Mouse (Mus musculus): ENCODE data around the gene Tmem273. TPM values are rescaled to one million over a fixed set of nuclear protein-coding genes. Genes with fewer than 3 reads are reported as not detected.

Gene Tmem273
- polyA plus RNA-seq, 1 experiment from 2014 or later: 0.53 TPM

DNA sequence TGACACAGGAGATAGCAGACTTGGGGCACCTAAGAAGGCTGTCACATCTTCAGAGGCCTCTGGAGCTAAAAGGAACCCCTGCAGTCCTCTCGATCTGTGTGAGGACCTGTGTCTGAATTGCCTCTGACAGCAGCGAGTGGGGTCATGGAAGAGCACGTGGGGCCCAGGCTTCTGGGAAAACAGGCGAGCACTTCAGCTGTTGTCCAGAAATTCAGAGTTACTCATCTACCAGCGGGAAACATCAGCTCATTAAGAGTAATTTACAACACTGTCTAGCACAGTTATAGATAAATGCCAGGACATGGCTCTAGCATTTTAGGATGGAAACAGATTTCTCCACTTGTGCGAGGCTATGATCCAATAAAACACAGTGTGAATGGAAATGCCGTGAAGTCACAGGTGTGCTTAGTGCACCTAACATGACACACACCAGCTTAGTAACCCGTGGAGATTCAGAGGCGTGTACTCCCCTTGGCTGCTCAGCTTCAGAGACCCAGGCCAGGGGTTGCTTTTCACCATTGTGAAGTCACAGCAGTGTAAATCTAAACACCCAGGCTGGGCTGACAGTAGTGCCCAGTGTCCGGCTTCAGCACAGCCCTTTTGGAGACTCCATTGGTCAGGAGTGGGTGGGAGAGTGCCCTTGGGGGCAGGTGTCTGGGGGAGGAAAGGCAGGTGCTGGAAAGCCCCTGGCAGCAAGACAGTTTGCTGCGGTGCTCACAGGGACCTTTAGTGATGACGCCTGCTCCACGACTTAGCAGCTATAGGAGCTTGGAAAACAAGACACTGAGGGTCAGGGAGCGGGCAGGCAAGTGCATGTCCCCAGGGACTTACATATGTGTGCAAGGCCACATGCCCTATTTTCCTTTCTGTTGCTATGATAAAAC is 38.7 kb downstream of the Tmem273 start:
- no peaks in the 10 kb centered on the region for H3K27me3 ChIP-seq (ENCODE audit: control insufficient read depth, insufficient read depth, low read length)
- no peak overlapping the region for H3K4me3 ChIP-seq (ENCODE audit: control insufficient read depth in 1 of 2, insufficient read depth in 1 of 2, low read depth in 1 of 2, low read length in 2 of 2)
- no peak overlapping the region for H3K4me2 ChIP-seq (ENCODE audit: low read length)
- no peak overlapping the region for H3K27ac ChIP-seq (replicated peaks in 1 of 2; ENCODE audit: control insufficient read depth in 1 of 2, insufficient read depth in 1 of 2, low read depth in 2 of 2, low read length in 2 of 2)
- H3K9me3 ChIP-seq (ENCODE audit: control insufficient read depth, low read length): no peaks in the 10 kb centered on the region
- ATAC-seq (ENCODE audit: insufficient number of reproducible peaks, insufficient read depth, low FRiP score, low read depth): no peak
- no peaks in the 10 kb centered on the region for H3K36me3 ChIP-seq (ENCODE audit: control insufficient read depth, insufficient read depth, low read length)
- H3K4me1 ChIP-seq (ENCODE audit: control insufficient read depth in 2 of 2, insufficient read depth in 2 of 2, low read length in 2 of 2): peaks cover 17 to 20% of the 10 kb centered on the region in 2 experiments
- H3K9ac ChIP-seq (ENCODE audit: low read length): no peak overlapping the region
- WGBS: 56% methylated on average over 14 of the region's 14 CpGs

DNA sequence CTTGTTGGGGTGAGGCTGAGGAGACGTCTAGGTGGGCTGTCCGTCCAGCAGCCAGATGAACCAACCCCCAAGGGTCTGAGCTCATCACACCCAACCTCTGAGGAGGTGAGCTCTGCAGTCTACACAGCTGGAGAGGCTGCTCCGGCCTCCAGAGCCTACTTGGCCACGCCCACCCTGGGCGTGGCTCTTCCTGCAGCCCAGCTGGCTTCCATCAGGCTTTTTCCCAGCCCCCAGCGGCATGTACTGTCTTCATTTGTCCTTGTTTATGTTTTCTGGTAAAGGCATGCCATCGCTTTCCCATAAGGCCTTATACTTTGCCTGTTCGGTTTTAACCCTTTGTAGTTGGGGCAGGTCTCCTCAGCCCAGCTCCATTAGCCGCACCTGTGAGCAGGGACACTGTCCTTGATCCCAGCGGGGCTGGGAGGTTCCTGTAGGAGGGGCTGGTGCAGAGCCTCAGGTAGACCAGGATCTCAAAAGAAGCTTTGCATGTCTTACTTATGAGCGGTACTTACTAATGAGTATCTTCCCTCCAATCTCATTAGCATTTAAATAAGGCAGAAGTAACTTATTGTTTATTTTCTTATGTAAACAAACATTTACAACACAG is 39.8 kb downstream of the Tmem273 start:
- Histone ChIP-seq H3K36me3 (ENCODE audit: control insufficient read depth, insufficient read depth, low read length) (no peaks in the 10 kb centered on the region), H3K27ac (replicated peaks in 1 of 2; ENCODE audit: control insufficient read depth in 1 of 2, insufficient read depth in 1 of 2, low read depth in 2 of 2, low read length in 2 of 2) (no peak overlapping the region), H3K4me1 (ENCODE audit: control insufficient read depth in 2 of 2, insufficient read depth in 2 of 2, low read length in 2 of 2) (peaks cover 17 to 20% of the 10 kb centered on the region in 2 experiments), H3K4me2 (ENCODE audit: low read length) (peak overlapping the region; percentile 48), H3K27me3 (ENCODE audit: control insufficient read depth, insufficient read depth, low read length) (no peaks in the 10 kb centered on the region), H3K4me3 (ENCODE audit: control insufficient read depth in 1 of 2, insufficient read depth in 1 of 2, low read depth in 1 of 2, low read length in 2 of 2) (peak overlapping the region in 1 of 2 experiments; percentile 15; a peak in 1 of 4 replicates), H3K9ac (ENCODE audit: low read length) (no peak overlapping the region), H3K9me3 (ENCODE audit: control insufficient read depth, low read length) (peaks cover 4% of the 10 kb centered on the region; the same call in 1 of the 2 replicates)
- WGBS: 11% methylated on average over 11 of the region's 11 CpGs
- ATAC-seq (ENCODE audit: insufficient number of reproducible peaks, insufficient read depth, low FRiP score, low read depth): peak; percentile 65

DNA sequence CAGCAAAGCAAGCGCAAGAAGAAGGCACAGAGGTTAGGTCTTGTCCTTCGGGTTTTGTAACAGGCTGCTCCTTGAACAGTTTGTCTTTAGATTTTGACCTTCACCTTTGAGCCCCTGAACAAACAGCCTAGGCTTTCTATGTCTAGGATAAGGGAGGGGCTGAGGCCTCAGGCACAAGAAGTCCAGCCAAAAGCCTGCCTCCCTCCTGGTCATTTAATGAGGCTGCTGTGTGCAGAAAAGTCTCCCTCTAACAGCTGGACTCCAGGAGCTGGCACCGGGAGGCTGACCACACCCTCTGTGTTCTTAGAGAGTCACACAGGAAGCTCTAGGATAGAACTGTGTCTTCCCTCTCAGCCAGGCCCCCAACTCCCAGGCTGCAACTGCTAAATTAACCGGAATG is 41.4 kb downstream of the Tmem273 start:
- no peak overlapping the region for H3K4me2 ChIP-seq (ENCODE audit: low read length)
- no peak overlapping the region for H3K9ac ChIP-seq (ENCODE audit: low read length)
- ATAC-seq (ENCODE audit: insufficient number of reproducible peaks, insufficient read depth, low FRiP score, low read depth): no peak
- peaks cover 4% of the 10 kb centered on the region; the same call in 1 of the 2 replicates for H3K9me3 ChIP-seq (ENCODE audit: control insufficient read depth, low read length)
- H3K36me3 ChIP-seq (ENCODE audit: control insufficient read depth, insufficient read depth, low read length): no peaks in the 10 kb centered on the region
- H3K4me3 ChIP-seq (ENCODE audit: control insufficient read depth in 1 of 2, insufficient read depth in 1 of 2, low read depth in 1 of 2, low read length in 2 of 2): no peak overlapping the region
- WGBS: 63% methylated on average over 4 of the region's 4 CpGs
- H3K4me1 ChIP-seq (ENCODE audit: control insufficient read depth in 2 of 2, insufficient read depth in 2 of 2, low read length in 2 of 2): peaks cover 17 to 20% of the 10 kb centered on the region in 2 experiments
- H3K27ac ChIP-seq (replicated peaks in 1 of 2; ENCODE audit: control insufficient read depth in 1 of 2, insufficient read depth in 1 of 2, low read depth in 2 of 2, low read length in 2 of 2): no peak overlapping the region
- H3K27me3 ChIP-seq (ENCODE audit: control insufficient read depth, insufficient read depth, low read length): no peaks in the 10 kb centered on the region

DNA sequence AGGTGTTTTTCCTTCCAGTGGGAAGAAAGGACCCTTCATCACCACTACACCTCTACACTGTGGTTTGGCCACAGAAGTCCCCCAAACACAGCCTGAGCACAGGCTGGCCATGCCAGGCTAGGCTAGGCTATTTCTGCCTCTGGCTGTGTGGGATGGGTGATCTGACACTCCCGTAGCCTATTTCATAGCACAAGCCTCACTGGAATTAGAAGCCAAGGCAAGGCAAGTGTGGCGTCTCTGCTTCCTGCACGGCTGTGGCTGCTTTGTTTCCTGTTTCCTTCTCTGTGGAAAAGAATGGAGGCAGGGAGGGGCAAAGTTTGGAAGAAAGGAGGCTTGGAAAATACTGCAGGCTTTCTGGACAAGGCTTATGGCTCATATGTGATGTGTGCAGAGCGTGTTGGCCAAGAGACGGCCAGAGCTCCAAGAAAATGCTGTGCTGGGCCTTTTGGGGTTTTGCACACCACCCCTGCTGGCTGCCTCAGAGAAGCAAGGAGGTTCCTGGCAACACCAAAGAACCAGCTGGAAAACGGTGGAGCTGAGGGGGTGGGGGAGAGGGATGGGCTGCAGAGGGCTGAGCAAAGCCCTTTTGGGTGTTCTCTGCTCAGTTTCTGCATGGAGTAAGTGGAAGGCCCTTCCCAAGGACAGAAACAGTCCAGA is 42.4 kb downstream of the Tmem273 start:
- H3K27me3 ChIP-seq (ENCODE audit: control insufficient read depth, insufficient read depth, low read length): no peaks in the 10 kb centered on the region
- H3K4me1 ChIP-seq (ENCODE audit: control insufficient read depth in 2 of 2, insufficient read depth in 2 of 2, low read length in 2 of 2): peaks cover 17 to 20% of the 10 kb centered on the region in 2 experiments
- H3K36me3 ChIP-seq (ENCODE audit: control insufficient read depth, insufficient read depth, low read length): no peaks in the 10 kb centered on the region
- WGBS: 52% methylated on average over 6 of the region's 6 CpGs
- H3K27ac ChIP-seq (replicated peaks in 1 of 2; ENCODE audit: control insufficient read depth in 1 of 2, insufficient read depth in 1 of 2, low read depth in 2 of 2, low read length in 2 of 2): 0 out of 4 replicates have a peak overlapping the region, but pooled peaks of 1 of the 2 experiments have one; percentile 8
- H3K9ac ChIP-seq (ENCODE audit: low read length): no peak overlapping the region
- no peak overlapping the region for H3K4me3 ChIP-seq (ENCODE audit: control insufficient read depth in 1 of 2, insufficient read depth in 1 of 2, low read depth in 1 of 2, low read length in 2 of 2)
- ATAC-seq (ENCODE audit: insufficient number of reproducible peaks, insufficient read depth, low FRiP score, low read depth): no peak
- peaks cover 4% of the 10 kb centered on the region; the same call in 1 of the 2 replicates for H3K9me3 ChIP-seq (ENCODE audit: control insufficient read depth, low read length)
- H3K4me2 ChIP-seq (ENCODE audit: low read length): no peak overlapping the region

DNA sequence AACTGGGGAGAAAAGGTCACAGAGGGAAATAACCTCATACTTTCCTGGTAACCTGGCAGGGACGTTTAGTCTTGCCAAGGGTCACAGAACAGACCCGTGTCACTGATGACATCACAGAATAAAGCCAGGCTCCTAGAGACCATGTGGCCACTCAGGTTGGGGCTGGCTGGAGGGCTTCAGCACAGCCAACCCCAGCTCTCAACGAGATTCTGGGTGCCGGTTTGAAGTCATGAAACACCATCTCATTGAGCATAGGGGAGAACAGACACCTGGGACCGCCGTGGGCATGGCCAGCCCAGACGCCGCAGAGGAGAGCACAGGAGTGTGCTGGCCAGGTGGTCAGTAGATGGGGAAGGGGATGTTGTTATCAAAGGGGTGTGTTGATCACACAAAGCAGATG is 48.1 kb downstream of the Tmem273 start, which contains the start of gene Fam170b:
TSS of gene Fam170b (plus strand) at position 116 of the 400 bp plus-strand sequence.
- ATAC-seq (ENCODE audit: insufficient number of reproducible peaks, insufficient read depth, low FRiP score, low read depth): no peak
- Histone ChIP-seq H3K27ac (replicated peaks in 1 of 2; ENCODE audit: control insufficient read depth in 1 of 2, insufficient read depth in 1 of 2, low read depth in 2 of 2, low read length in 2 of 2) (no peak within 1 kb of the TSS), H3K4me2 (ENCODE audit: low read length) (no peak within 1 kb of the TSS), H3K4me3 (ENCODE audit: control insufficient read depth in 1 of 2, insufficient read depth in 1 of 2, low read depth in 1 of 2, low read length in 2 of 2) (no peak within 1 kb of the TSS), H3K9ac (ENCODE audit: low read length) (no peak within 1 kb of the TSS), H3K4me1 (ENCODE audit: control insufficient read depth in 2 of 2, insufficient read depth in 2 of 2, low read length in 2 of 2) (peaks cover 0 to 2% of the 10 kb centered on the region in 2 experiments; a peak in 1 of 4 replicates), H3K9me3 (ENCODE audit: control insufficient read depth, low read length) (peaks cover 4% of the 10 kb centered on the region; the same call in 1 of the 2 replicates), H3K36me3 (ENCODE audit: control insufficient read depth, insufficient read depth, low read length) (no peaks in the 10 kb centered on the region), H3K27me3 (ENCODE audit: control insufficient read depth, insufficient read depth, low read length) (no peaks in the 10 kb centered on the region)
- WGBS: 73% methylated on average over 8 of the region's 8 CpGs

DNA sequence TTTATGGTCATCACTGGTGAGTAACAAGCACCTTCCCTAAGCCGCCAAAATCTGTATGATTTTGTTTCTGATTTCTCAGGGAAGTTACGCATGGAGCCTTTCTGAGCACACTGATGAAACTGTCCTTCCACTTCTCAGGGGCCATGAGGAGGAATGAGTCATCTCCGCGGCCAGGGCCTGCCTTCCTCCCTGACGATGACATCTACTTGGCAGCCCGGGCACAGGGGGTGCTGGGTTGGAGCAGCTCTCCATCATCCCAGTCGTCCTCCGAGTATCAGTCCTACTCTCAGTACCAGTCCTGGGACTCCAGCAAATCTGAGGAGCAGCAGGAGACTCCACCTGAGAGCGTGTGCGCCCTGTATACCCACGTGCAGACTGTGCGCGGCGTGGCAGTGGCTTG is 49.4 kb downstream of the Tmem273 start:
- H3K27ac ChIP-seq (replicated peaks in 1 of 2; ENCODE audit: control insufficient read depth in 1 of 2, insufficient read depth in 1 of 2, low read depth in 2 of 2, low read length in 2 of 2): no peak overlapping the region
- H3K36me3 ChIP-seq (ENCODE audit: control insufficient read depth, insufficient read depth, low read length): no peaks in the 10 kb centered on the region
- peaks cover 0 to 2% of the 10 kb centered on the region in 2 experiments; a peak in 1 of 4 replicates for H3K4me1 ChIP-seq (ENCODE audit: control insufficient read depth in 2 of 2, insufficient read depth in 2 of 2, low read length in 2 of 2)
- H3K9me3 ChIP-seq (ENCODE audit: control insufficient read depth, low read length): no peaks in the 10 kb centered on the region
- H3K9ac ChIP-seq (ENCODE audit: low read length): no peak overlapping the region
- WGBS: 62% methylated on average over 14 of the region's 14 CpGs
- H3K27me3 ChIP-seq (ENCODE audit: control insufficient read depth, insufficient read depth, low read length): no peaks in the 10 kb centered on the region
- H3K4me2 ChIP-seq (ENCODE audit: low read length): 0 out of 2 replicates have a peak overlapping the region, but pooled peaks have one; percentile 3
- ATAC-seq (ENCODE audit: insufficient number of reproducible peaks, insufficient read depth, low FRiP score, low read depth): no peak
- no peak overlapping the region for H3K4me3 ChIP-seq (ENCODE audit: control insufficient read depth in 1 of 2, insufficient read depth in 1 of 2, low read depth in 1 of 2, low read length in 2 of 2)

DNA sequence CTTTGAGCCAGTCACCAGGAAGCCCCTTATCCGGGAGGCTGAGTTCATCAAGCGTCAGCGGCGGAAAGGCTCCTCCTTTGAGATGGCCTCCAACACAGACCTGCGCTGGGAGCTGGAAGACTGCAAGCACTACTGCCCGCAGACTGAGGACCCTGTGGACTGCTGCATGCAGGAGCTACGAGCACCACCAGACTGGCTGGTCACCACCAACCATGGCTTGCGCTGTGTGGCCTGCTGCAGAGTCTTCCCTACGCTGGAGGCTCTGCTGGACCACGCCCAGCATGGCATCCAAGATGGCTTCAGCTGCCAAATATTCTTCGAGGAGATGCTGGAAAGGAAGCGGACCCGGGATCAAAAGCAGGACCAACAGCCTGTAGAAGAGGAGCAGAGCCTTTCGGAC is 49.8 kb downstream of the Tmem273 start:
- peaks cover 0 to 2% of the 10 kb centered on the region in 2 experiments; a peak in 1 of 4 replicates for H3K4me1 ChIP-seq (ENCODE audit: control insufficient read depth in 2 of 2, insufficient read depth in 2 of 2, low read length in 2 of 2)
- H3K27ac ChIP-seq (replicated peaks in 1 of 2; ENCODE audit: control insufficient read depth in 1 of 2, insufficient read depth in 1 of 2, low read depth in 2 of 2, low read length in 2 of 2): no peak overlapping the region
- no peaks in the 10 kb centered on the region for H3K27me3 ChIP-seq (ENCODE audit: control insufficient read depth, insufficient read depth, low read length)
- H3K4me3 ChIP-seq (ENCODE audit: control insufficient read depth in 1 of 2, insufficient read depth in 1 of 2, low read depth in 1 of 2, low read length in 2 of 2): no peak overlapping the region
- WGBS: 72% methylated on average over 14 of the region's 14 CpGs
- H3K4me2 ChIP-seq (ENCODE audit: low read length): 0 out of 2 replicates have a peak overlapping the region, but pooled peaks have one; percentile 3
- no peaks in the 10 kb centered on the region for H3K9me3 ChIP-seq (ENCODE audit: control insufficient read depth, low read length)
- no peaks in the 10 kb centered on the region for H3K36me3 ChIP-seq (ENCODE audit: control insufficient read depth, insufficient read depth, low read length)
- no peak overlapping the region for H3K9ac ChIP-seq (ENCODE audit: low read length)
- no peak for ATAC-seq (ENCODE audit: insufficient number of reproducible peaks, insufficient read depth, low FRiP score, low read depth)

All from heart, embryonic 14.5 days (tissue).